Mouse (Mus musculus): ENCODE measurements around the gene Bmper. TPM values are rescaled to one million over a fixed set of nuclear protein-coding genes. Genes with fewer than 3 reads are reported as not detected.
A peak's percentile ranks its signal among the peaks of the same experiment; 100 is the strongest.

Gene Bmper
- polyA plus RNA-seq, 1 experiment from 2014 or later = 27.0 TPM

- no peak overlapping the region for H3K4me3 ChIP-seq (ENCODE audit: low read depth, low read length)
- no peak for DNase-seq (ENCODE audit: low spot score)
- H3K9me3 ChIP-seq (ENCODE audit: low read length) = no peaks in the 10 kb centered on the region
- H3K27ac ChIP-seq (ENCODE audit: low read length) = no peak overlapping the region
- H3K9ac ChIP-seq (replicated peaks; ENCODE audit: low read depth) = no peak overlapping the region
- WGBS = 66% methylated on average over 4 of the region's 4 CpGs
- no peaks in the 10 kb centered on the region for H3K4me1 ChIP-seq (ENCODE audit: insufficient read depth, low read depth, low read length)
- H3K27me3 ChIP-seq (replicated peaks; ENCODE audit: insufficient read depth, low read length) = no peaks in the 10 kb centered on the region
- no peaks in the 10 kb centered on the region for H3K36me3 ChIP-seq (ENCODE audit: insufficient read depth, low read length)
- ATAC-seq = no peak
- no peak overlapping the region for H3K4me2 ChIP-seq (replicated peaks; ENCODE audit: low read depth, low read length)
- TF ChIP-seq EP300 (IDR thresholded peaks at IDR 0.05) (no peak), CTCF (IDR thresholded peaks at IDR 0.05) (no peak)
Measured at GRCm38 (mm10) chr9:23485851-23486250, 263.0 kb downstream of the Bmper start.

- 50% methylated on average over 5 of the region's 5 CpGs for WGBS
- Histone ChIP-seq H3K9ac (replicated peaks; ENCODE audit: low read depth) (no peak overlapping the region), H3K36me3 (ENCODE audit: insufficient read depth, low read length) (no peaks in the 10 kb centered on the region), H3K4me3 (ENCODE audit: low read depth, low read length) (no peak overlapping the region), H3K27ac (ENCODE audit: low read length) (no peak overlapping the region), H3K4me1 (ENCODE audit: insufficient read depth, low read depth, low read length) (no peaks in the 10 kb centered on the region), H3K4me2 (replicated peaks; ENCODE audit: low read depth, low read length) (no peak overlapping the region), H3K9me3 (ENCODE audit: low read length) (no peaks in the 10 kb centered on the region), H3K27me3 (replicated peaks; ENCODE audit: insufficient read depth, low read length) (no peaks in the 10 kb centered on the region)
- ATAC-seq (no peak), DNase-seq (ENCODE audit: low spot score) (no peak)
- TF ChIP-seq CTCF (IDR thresholded peaks at IDR 0.05) = no peak
- TF ChIP-seq EP300 (IDR thresholded peaks at IDR 0.05) = no peak
Measured at GRCm38 (mm10) chr9:23486725-23487378, 264.0 kb downstream of the Bmper start.

- Histone ChIP-seq H3K27ac (ENCODE audit: low read length) (no peak overlapping the region), H3K4me2 (replicated peaks; ENCODE audit: low read depth, low read length) (no peak overlapping the region), H3K36me3 (ENCODE audit: insufficient read depth, low read length) (no peaks in the 10 kb centered on the region), H3K9ac (replicated peaks; ENCODE audit: low read depth) (no peak overlapping the region), H3K9me3 (ENCODE audit: low read length) (no peaks in the 10 kb centered on the region), H3K4me1 (ENCODE audit: insufficient read depth, low read depth, low read length) (no peaks in the 10 kb centered on the region), H3K4me3 (ENCODE audit: low read depth, low read length) (no peak overlapping the region), H3K27me3 (replicated peaks; ENCODE audit: insufficient read depth, low read length) (no peaks in the 10 kb centered on the region)
- no peak for ATAC-seq
- DNase-seq (ENCODE audit: low spot score) = no peak
- WGBS = 84% methylated on average over 5 of the region's 5 CpGs
- no peak for TF ChIP-seq EP300 (IDR thresholded peaks at IDR 0.05)
- no peak for TF ChIP-seq CTCF (IDR thresholded peaks at IDR 0.05)
Measured at GRCm38 (mm10) chr9:23488265-23488664, 265.4 kb downstream of the Bmper start.

GRCm38 (mm10) chr9:23495400-23495799 is 272.5 kb downstream of the Bmper start:
- Histone ChIP-seq H3K4me2 (replicated peaks; ENCODE audit: low read depth, low read length) (no peak overlapping the region), H3K27me3 (replicated peaks; ENCODE audit: insufficient read depth, low read length) (no peaks in the 10 kb centered on the region), H3K4me3 (ENCODE audit: low read depth, low read length) (no peak overlapping the region), H3K9ac (replicated peaks; ENCODE audit: low read depth) (no peak overlapping the region), H3K36me3 (ENCODE audit: insufficient read depth, low read length) (no peaks in the 10 kb centered on the region), H3K9me3 (ENCODE audit: low read length) (no peaks in the 10 kb centered on the region), H3K27ac (ENCODE audit: low read length) (no peak overlapping the region), H3K4me1 (ENCODE audit: insufficient read depth, low read depth, low read length) (no peaks in the 10 kb centered on the region)
- ATAC-seq (no peak), DNase-seq (ENCODE audit: low spot score) (no peak)
- TF ChIP-seq CTCF (IDR thresholded peaks at IDR 0.05) (no peak), EP300 (IDR thresholded peaks at IDR 0.05) (no peak)
- 74% methylated on average over 4 of the region's 4 CpGs for WGBS

GRCm38 (mm10) chr9:23497626-23498025 is 274.8 kb downstream of the Bmper start:
- Histone ChIP-seq H3K4me2 (replicated peaks; ENCODE audit: low read depth, low read length) (no peak overlapping the region), H3K4me3 (ENCODE audit: low read depth, low read length) (no peak overlapping the region), H3K27ac (ENCODE audit: low read length) (no peak overlapping the region), H3K9ac (replicated peaks; ENCODE audit: low read depth) (no peak overlapping the region), H3K36me3 (ENCODE audit: insufficient read depth, low read length) (no peaks in the 10 kb centered on the region), H3K4me1 (ENCODE audit: insufficient read depth, low read depth, low read length) (no peaks in the 10 kb centered on the region), H3K27me3 (replicated peaks; ENCODE audit: insufficient read depth, low read length) (no peaks in the 10 kb centered on the region), H3K9me3 (ENCODE audit: low read length) (no peaks in the 10 kb centered on the region; the same call in 1 of the 2 replicates)
- no peak for TF ChIP-seq EP300 (IDR thresholded peaks at IDR 0.05)
- TF ChIP-seq CTCF (IDR thresholded peaks at IDR 0.05) = no peak
- DNase-seq (ENCODE audit: low spot score) (no peak), ATAC-seq (no peak)
- 24% methylated on average over 3 of the region's 3 CpGs for WGBS

- Histone ChIP-seq H3K9ac (replicated peaks; ENCODE audit: low read depth) (no peak overlapping the region), H3K27ac (ENCODE audit: low read length) (no peak overlapping the region), H3K27me3 (replicated peaks; ENCODE audit: insufficient read depth, low read length) (no peaks in the 10 kb centered on the region), H3K4me1 (ENCODE audit: insufficient read depth, low read depth, low read length) (no peaks in the 10 kb centered on the region), H3K9me3 (ENCODE audit: low read length) (no peaks in the 10 kb centered on the region), H3K36me3 (ENCODE audit: insufficient read depth, low read length) (no peaks in the 10 kb centered on the region), H3K4me3 (ENCODE audit: low read depth, low read length) (no peak overlapping the region), H3K4me2 (replicated peaks; ENCODE audit: low read depth, low read length) (no peak overlapping the region)
- no peak for TF ChIP-seq EP300 (IDR thresholded peaks at IDR 0.05)
- TF ChIP-seq CTCF (IDR thresholded peaks at IDR 0.05) = peak; percentile 47
- 36% methylated on average over 1 of the region's 1 CpGs for WGBS
- ATAC-seq (no peak), DNase-seq (ENCODE audit: low spot score) (no peak)
Measured at GRCm38 (mm10) chr9:23533870-23534269, 311.0 kb downstream of the Bmper start.

Measured in lung, postnatal 0 days (tissue).